22 mouse cellular contexts compared by ENCODE assay signal in the genomic region with DNA sequence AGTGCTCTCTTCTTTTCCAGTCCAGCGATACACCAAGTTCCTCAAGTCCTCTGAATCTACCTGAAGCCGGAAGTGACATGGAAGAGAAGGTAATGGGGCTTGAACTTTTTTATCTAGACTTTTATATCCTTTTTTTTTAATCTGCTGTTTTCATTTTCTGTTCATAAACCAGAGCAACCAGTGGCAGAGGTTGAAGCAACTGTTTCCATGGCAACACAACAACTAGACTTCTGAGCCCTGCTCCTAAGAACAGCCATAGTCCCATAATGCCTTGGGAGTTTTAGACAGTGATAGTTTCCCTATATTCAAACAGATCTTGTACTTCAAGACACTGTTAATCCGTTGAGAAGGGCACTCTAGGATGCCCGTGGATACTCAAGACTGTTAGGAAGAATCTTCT. TPM values are rescaled to one million over a fixed set of nuclear protein-coding genes. Genes with fewer than 3 reads are reported as not detected.
DNase-seq lines count a peak whose midpoint lies in the region; ATAC-seq and TF ChIP-seq lines count a peak whose summit lies in the region.
"Had no signal": no experiment of that assay in that cellular context is flagged by ENCODE, and none has a peak within 500 bp of the region (broad histone marks: within the 10 kb centered on the region; RNA-seq: fewer than 3 reads in every experiment).

No protein-coding gene starts in this region.

- no peaks in the 10 kb centered on the region for H3K9me3 ChIP-seq in midbrain, embryonic 14.5 days (ENCODE audit: control insufficient read depth, low read length)
- no peaks in the 10 kb centered on the region for H3K9me3 ChIP-seq in midbrain, embryonic 16.5 days (replicated peaks; ENCODE audit: control insufficient read depth, low read length, poor library complexity, severe bottlenecking)
- H3K9me3 ChIP-seq in intestine, postnatal 0 days (ENCODE audit: control insufficient read depth) = no peaks in the 10 kb centered on the region
- H3K9me3 ChIP-seq: hindbrain, embryonic 13.5 days; limb, embryonic 13.5 days; liver, embryonic 13.5 days; neural tube, embryonic 13.5 days had no signal

- no peak for TF ChIP-seq CTCF in intestine, postnatal 0 days (IDR thresholded peaks at IDR 0.05; ENCODE audit: low read depth)

- ATAC-seq in midbrain, embryonic 14.5 days (ENCODE audit: low FRiP score, low TSS enrichment) = no peak
- ATAC-seq in midbrain, embryonic 16.5 days = no peak
- ATAC-seq in CD4-positive, CD25-positive, alpha-beta regulatory T cell, adult 4 months = peak; percentile 53
- ATAC-seq in megakaryocyte progenitor cell, adult 5-6 weeks (replicated peaks; ENCODE audit: poor library complexity) = 0 out of 2 replicates have a peak, but pooled peaks have one; percentile 18
- ATAC-seq in intestine, postnatal 0 days = no peak
- ATAC-seq: intestine, embryonic 16.5 days had no signal

- H3K9ac ChIP-seq in midbrain, embryonic 14.5 days (replicated peaks; ENCODE audit: low read length) = no peak overlapping the region
- H3K9ac ChIP-seq in midbrain, embryonic 16.5 days (ENCODE audit: low read depth, low read length) = no peak overlapping the region
- no peak overlapping the region for H3K9ac ChIP-seq in intestine, postnatal 0 days (ENCODE audit: low read depth, low read length)
- H3K9ac ChIP-seq: hindbrain, embryonic 13.5 days; limb, embryonic 13.5 days; liver, embryonic 13.5 days; lung, embryonic 14.5 days; neural tube, embryonic 13.5 days had no signal

- H3K36me3 ChIP-seq in midbrain, embryonic 14.5 days (ENCODE audit: control insufficient read depth, insufficient read depth, low read length) = peaks cover 29% of the 10 kb centered on the region
- peaks cover 12% of the 10 kb centered on the region for H3K36me3 ChIP-seq in midbrain, embryonic 16.5 days (ENCODE audit: control insufficient read depth, insufficient read depth, low read length)
- H3K36me3 ChIP-seq in intestine, postnatal 0 days (ENCODE audit: control insufficient read depth, insufficient read depth) = peaks cover 9% of the 10 kb centered on the region; the same call in 1 of the 2 replicates
- H3K36me3 ChIP-seq: liver, embryonic 13.5 days had no signal

- H3K4me3 ChIP-seq in midbrain, embryonic 14.5 days (replicated peaks; ENCODE audit: low read depth, low read length) = no peak overlapping the region
- H3K4me3 ChIP-seq in midbrain, embryonic 16.5 days (ENCODE audit: low read depth, low read length) = no peak overlapping the region
- H3K4me3 ChIP-seq in intestine, postnatal 0 days (ENCODE audit: low read depth, low read length) = no peak overlapping the region
- H3K4me3 ChIP-seq: erythroblast, embryonic 14.5 days; hindbrain, embryonic 13.5 days; limb, embryonic 13.5 days; liver, embryonic 13.5 days; neural tube, embryonic 13.5 days had no signal

- 0 out of 2 replicates have a peak, but pooled peaks cover 4% of the 10 kb centered on the region for H3K4me1 ChIP-seq in midbrain, embryonic 14.5 days (ENCODE audit: control insufficient read depth, insufficient read depth, low read length)
- peaks cover 6% of the 10 kb centered on the region for H3K4me1 ChIP-seq in midbrain, embryonic 16.5 days (ENCODE audit: control insufficient read depth, insufficient read depth, low read length)
- H3K4me1 ChIP-seq in intestine, postnatal 0 days (replicated peaks; ENCODE audit: control insufficient read depth, insufficient read depth, low read length) = no peaks in the 10 kb centered on the region

- no peak overlapping the region for H3K27ac ChIP-seq in midbrain, embryonic 14.5 days (replicated peaks; ENCODE audit: low read depth, low read length)
- H3K27ac ChIP-seq in midbrain, embryonic 16.5 days (ENCODE audit: low read length) = no peak overlapping the region; the same call in 1 of the 2 replicates
- H3K27ac ChIP-seq in intestine, postnatal 0 days (ENCODE audit: low read depth, low read length) = no peak overlapping the region
- H3K27ac ChIP-seq: limb, embryonic 13.5 days; liver, embryonic 13.5 days; neural tube, embryonic 13.5 days had no signal

- WGBS in midbrain, embryonic 14.5 days = 79% methylated on average over 4 of the region's 4 CpGs
- 82% methylated on average over 4 of the region's 4 CpGs for WGBS in midbrain, embryonic 16.5 days
- 64% methylated on average over 4 of the region's 4 CpGs for WGBS in intestine, postnatal 0 days

- H3K27me3 ChIP-seq in midbrain, embryonic 14.5 days (ENCODE audit: control insufficient read depth, insufficient read depth, low read length) = peaks cover 16% of the 10 kb centered on the region
- H3K27me3 ChIP-seq in midbrain, embryonic 16.5 days (ENCODE audit: control insufficient read depth, insufficient read depth, low read depth, low read length) = peaks cover 5% of the 10 kb centered on the region
- no peaks in the 10 kb centered on the region for H3K27me3 ChIP-seq in intestine, postnatal 0 days (replicated peaks; ENCODE audit: control insufficient read depth, insufficient read depth, low read length)

- DNase-seq in midbrain, embryonic 14.5 days = peak; percentile 61
- peak; percentile 35 for DNase-seq in adipocyte (ENCODE audit: low spot score)
- DNase-seq in right cerebral cortex, postnatal 36 days (ENCODE audit: low spot score in 2 of 2) = no peak
- DNase-seq in lung, postnatal 10 days = no peak
- DNase-seq: adrenal gland, postnatal 25 days; cerebellum, adult 18-20 months; cerebellum, postnatal 25 days; heart, postnatal 10 days; liver, embryonic 13.5 days; lung, embryonic 14.5 days; right cerebral cortex, postnatal 14 days; thymus, adult 2 months had no signal

- H3K4me2 ChIP-seq in midbrain, embryonic 14.5 days (ENCODE audit: low read length) = no peak overlapping the region
- H3K4me2 ChIP-seq in midbrain, embryonic 16.5 days (ENCODE audit: low read length) = no peak overlapping the region
- no peak overlapping the region for H3K4me2 ChIP-seq in intestine, postnatal 0 days (replicated peaks; ENCODE audit: low read depth)
- H3K4me2 ChIP-seq: heart, embryonic 11.5 days; hindbrain, embryonic 13.5 days; limb, embryonic 13.5 days; liver, embryonic 13.5 days; lung, embryonic 14.5 days; neural tube, embryonic 13.5 days had no signal

RNA-seq across cellular contexts. Expression of a gene that starts 54.0 kb away (rescaled TPM):
- polyA plus RNA-seq in midbrain, embryonic 14.5 days (2014; fragmentation: Nextera tagmentation; extraction: Ambion mirVana) = 16.2 and 19.5 TPM in 2 replicates
- polyA plus RNA-seq in midbrain, embryonic 16.5 days (2015; fragmentation: Nextera tagmentation; extraction: Ambion mirVana) = 20.7 and 23.9 TPM in 2 replicates
- polyA plus RNA-seq in CD4-positive, CD25-positive, alpha-beta regulatory T cell, adult 4 months (2017; shearing (Covaris generic)) = 10 to 100 TPM; 17.2 to 24.9 TPM
- total RNA-seq in megakaryocyte progenitor cell, adult 5-6 weeks (2015) = 17.9 and 20.1 TPM in 2 replicates
- total RNA-seq in megakaryocyte progenitor cell, adult 5-6 weeks (2017) = 27.3 and 35.1 TPM in 2 replicates
- 4.1 and 7.5 TPM in 2 replicates for polyA plus RNA-seq in intestine, postnatal 0 days (2015; fragmentation: Nextera tagmentation; extraction: Ambion mirVana)

Comparison
In these comparisons a context has a peak if more than half of its experiments do, and no peak if none do; other contexts are left out.
1. ATAC-seq: peak in CD4-positive, CD25-positive, alpha-beta regulatory T cell, adult 4 months (single experiment) and megakaryocyte progenitor cell, adult 5-6 weeks (single experiment); none in midbrain, embryonic 14.5 days (single experiment), midbrain, embryonic 16.5 days (single experiment) and intestine, postnatal 0 days (single experiment).
2. DNase-seq: peak in midbrain, embryonic 14.5 days (single experiment) and adipocyte (single experiment); none in right cerebral cortex, postnatal 36 days (0 of 2) and lung, postnatal 10 days (single experiment).